Mouse (Mus musculus): Measurements from ENCODE around the gene Ttc28.
A peak's percentile ranks its signal among the peaks of the same experiment; 100 is the strongest.

Gene Ttc28

GRCm38 (mm10) chr5:111049584-111049983 is 170.0 kb downstream of the Ttc28 start:
- no peak for DNase-seq (ENCODE audit: low spot score in 2 of 2)

DNA sequence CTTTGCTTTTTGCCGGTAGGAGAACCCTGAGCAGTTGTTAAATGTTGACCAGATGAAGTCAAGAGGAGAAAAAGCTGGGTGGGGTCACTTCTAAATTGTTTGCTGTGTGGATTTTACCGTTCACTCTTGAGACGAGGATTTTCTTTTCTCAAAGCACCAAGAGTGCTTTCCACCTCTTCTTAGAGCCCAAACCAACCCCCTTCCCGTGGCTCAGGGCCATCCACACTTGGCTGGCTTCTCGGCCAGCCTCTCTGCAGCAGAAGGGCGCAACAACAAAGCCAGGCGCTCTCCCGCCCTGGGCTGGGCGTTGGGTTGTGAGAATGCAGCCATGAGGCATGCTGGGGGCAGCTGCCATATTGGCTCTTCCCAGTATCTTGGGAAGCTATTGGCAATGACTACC is 170.5 kb downstream of the Ttc28 start:
- no peak for DNase-seq (ENCODE audit: low spot score in 2 of 2)

DNA sequence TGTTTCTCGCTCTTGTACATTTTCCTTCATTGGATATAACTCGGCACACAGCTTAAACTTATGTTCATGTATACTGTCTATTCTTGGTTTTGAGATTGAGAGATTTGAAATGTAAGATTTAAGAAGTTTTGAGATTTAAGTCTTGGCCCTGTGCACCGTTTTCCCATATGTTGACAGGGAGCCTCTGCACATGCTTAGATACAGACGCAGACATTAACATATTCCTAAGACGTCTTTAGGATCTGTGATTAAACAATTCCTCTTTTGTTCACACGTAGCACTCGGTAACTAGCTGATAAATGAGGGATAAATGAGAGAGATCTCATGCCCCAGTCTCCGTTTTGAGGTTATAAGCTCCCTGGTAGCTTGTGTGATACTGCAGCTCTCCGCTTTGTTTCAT is 174.8 kb downstream of the Ttc28 start:
- DNase-seq (ENCODE audit: low spot score in 2 of 2), result no peak

GRCm38 (mm10) chr5:111054848-111055428 is 175.3 kb downstream of the Ttc28 start:
- no peak for DNase-seq (ENCODE audit: low spot score in 2 of 2)

GRCm38 (mm10) chr5:111055507-111055906 is 175.9 kb downstream of the Ttc28 start:
- DNase-seq (ENCODE audit: low spot score in 2 of 2), result peak in 1 of 2 experiments; percentile 41

- DNase-seq (ENCODE audit: low spot score in 2 of 2), result no peak
Measured at GRCm38 (mm10) chr5:111057084-111057483, 177.5 kb downstream of the Ttc28 start.

DNA sequence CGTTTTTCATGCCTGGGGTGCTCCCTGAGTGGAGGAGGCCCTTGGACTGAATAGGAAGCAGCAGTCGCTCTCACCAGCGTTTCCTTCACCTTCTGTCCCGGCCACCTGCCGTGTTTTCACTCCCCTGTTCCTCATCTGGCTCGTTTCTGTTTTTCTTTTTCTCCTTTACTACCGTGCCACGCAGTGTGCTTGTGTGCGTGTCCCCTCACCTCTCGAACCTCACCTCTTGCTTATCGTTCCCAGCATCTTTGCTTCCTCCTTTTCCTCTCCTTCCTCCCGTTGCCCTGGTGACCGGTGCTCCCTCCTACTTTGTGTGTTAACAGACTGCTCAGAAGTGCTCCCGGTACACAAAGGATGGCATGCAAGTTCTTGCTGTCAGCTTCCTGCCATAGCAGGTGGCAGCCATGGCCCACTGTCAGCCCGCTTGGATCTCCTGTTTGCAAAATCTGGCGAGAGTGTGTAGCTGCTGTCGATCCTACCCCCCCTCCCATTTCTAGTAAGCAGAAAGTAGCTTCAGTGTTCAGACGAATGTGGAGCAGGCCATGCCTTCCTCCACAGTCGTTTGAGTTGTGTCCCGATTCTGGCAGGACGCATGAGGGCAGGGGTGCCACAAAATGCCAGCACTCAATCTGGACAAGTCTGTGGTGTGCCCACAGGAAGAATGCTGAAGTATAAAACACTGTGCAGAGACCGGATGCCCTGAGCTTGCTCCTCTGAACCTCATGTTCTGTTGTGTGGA is 179.0 kb downstream of the Ttc28 start:
- DNase-seq (ENCODE audit: low spot score in 2 of 2), result peak in 1 of 2 experiments; percentile 60

GRCm38 (mm10) chr5:111059140-111059921 is 179.7 kb downstream of the Ttc28 start:
- DNase-seq (ENCODE audit: low spot score in 2 of 2), result no peak

GRCm38 (mm10) chr5:111060246-111060745 is 180.7 kb downstream of the Ttc28 start:
- no peak for DNase-seq (ENCODE audit: low spot score in 2 of 2)

DNA sequence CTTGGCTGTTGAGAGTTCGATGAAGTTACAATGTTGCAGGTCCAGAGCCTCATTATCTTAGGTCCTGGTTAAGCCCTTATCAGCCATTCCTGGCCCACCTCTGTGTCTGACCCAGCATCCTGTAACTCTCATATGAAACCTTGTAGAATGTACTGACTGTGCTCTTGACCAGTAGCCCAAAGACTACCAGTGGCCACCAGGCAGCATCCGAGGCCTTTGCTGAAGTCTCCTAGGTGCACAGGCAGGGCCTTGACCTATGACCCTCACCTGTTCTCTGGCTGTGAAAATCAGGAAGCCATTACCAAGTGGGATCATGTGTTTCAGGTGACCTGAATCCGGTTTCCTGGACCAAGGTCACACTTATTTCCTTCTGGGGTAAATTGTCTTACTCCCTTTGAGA is 183.6 kb downstream of the Ttc28 start:
- DNase-seq (ENCODE audit: low spot score in 2 of 2), result no peak

- no peak for DNase-seq (ENCODE audit: low spot score in 2 of 2)
Measured at GRCm38 (mm10) chr5:111063991-111064390, 184.4 kb downstream of the Ttc28 start.

DNA sequence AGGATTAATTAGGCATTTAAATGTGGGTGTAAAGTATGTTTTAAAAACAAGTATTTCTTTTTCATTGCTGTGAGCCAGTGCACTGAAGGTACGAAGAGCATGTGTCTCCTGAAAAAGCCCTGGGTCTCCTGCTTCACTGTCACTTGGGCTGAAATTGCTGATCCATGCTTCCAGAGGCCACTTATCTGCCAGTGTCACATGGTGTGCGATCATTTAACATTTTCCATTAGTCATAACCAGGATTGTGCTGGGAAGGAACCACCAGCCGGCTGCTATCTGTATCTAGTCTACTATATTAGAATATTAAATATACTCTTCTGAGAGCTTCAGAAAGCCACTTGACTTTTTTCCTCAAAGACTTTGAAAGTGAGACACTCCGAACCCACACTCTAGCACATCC is 186.2 kb downstream of the Ttc28 start:
- no peak for DNase-seq (ENCODE audit: low spot score in 2 of 2)

- DNase-seq (ENCODE audit: low spot score in 2 of 2), result no peak
Measured at GRCm38 (mm10) chr5:111069503-111069902, 189.9 kb downstream of the Ttc28 start.

DNA sequence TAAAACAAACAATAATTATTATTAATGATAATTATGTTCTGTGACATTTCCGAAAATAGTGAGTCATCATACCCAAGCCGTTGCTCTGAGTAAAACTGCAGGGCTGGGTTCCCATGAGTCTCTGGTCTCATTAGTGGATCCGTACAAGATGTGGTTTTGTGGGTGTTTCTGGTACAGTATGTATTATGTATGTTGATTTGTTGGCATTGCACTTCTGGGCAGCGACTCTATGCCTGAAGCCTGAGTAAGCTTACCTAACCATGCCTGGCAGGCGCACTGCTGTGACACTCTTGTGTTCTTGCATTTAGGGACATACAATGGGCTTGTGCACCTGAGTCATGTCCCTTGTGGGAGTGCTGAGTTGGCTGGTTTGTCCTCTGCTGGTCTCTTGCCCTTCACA is 190.3 kb downstream of the Ttc28 start:
- no peak for DNase-seq (ENCODE audit: low spot score in 2 of 2)

DNA sequence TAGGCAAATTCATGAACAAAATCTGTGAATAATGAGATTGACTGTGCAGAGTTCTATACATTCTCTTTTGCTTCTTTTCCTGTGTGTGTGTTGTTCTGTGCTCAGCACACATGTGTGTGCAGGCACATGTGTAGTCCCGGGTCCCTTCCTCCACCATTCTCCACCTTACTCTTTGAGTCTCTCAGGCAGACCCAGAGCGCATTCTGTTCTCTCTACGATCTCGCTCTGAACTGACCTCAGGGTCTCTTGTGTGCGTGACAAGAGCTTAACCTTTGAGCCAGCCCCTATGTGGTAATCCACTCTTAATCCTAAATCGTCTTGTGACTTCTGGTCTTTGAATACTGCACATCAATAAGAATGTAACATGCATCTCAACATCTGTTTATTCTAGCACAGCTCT is 190.8 kb downstream of the Ttc28 start:
- DNase-seq (ENCODE audit: low spot score in 2 of 2), result no peak

- no peak for DNase-seq (ENCODE audit: low spot score in 2 of 2)
Measured at GRCm38 (mm10) chr5:111073316-111073736, 193.7 kb downstream of the Ttc28 start.

GRCm38 (mm10) chr5:111074050-111074449 is 194.4 kb downstream of the Ttc28 start:
- no peak for DNase-seq (ENCODE audit: low spot score in 2 of 2)

DNA sequence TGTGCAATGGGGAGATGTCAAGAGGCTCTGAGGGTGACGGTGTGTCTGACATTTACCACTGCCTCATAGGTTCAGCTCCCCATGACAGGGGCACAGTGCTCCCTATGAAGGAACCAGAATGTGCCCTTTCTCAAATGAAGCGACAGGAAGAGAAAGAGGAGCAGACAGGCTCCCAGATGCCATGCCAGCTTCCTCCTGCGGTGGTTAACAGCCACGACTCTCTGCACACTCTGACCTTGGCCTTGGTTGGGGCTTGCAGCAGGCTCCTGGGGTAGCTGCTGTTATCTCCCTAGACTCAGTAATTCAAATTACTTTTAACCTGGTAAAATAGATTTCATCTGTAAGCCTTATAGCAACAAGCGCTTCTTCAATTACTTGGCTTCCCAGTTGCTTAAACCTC is 196.2 kb downstream of the Ttc28 start:
- no peak for DNase-seq (ENCODE audit: low spot score in 2 of 2)

DNA sequence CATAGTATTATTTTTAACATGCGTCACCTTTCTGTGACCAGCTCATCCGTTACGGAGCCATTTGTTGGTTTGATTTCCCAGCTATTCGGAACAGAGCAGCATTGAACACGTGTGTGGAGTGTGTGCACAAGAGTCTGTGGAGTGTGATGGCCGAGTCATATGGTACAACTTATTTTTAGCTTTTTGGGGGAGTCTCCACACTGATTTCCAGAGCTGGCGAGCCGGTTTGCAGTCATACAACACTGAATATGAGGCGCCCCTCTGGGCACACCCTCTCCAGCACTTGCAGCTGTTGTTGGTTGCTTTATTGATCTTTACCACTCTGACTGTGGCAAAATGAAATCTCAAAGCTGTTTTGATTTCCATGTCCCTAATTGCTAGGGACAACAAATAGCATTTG is 197.7 kb downstream of the Ttc28 start:
- DNase-seq (ENCODE audit: low spot score in 2 of 2), result no peak

- DNase-seq (ENCODE audit: low spot score in 2 of 2), result no peak
Measured at GRCm38 (mm10) chr5:111080601-111081000, 201.0 kb downstream of the Ttc28 start.

- no peak for DNase-seq (ENCODE audit: low spot score in 2 of 2)
Measured at GRCm38 (mm10) chr5:111085849-111086248, 206.2 kb downstream of the Ttc28 start.

DNA sequence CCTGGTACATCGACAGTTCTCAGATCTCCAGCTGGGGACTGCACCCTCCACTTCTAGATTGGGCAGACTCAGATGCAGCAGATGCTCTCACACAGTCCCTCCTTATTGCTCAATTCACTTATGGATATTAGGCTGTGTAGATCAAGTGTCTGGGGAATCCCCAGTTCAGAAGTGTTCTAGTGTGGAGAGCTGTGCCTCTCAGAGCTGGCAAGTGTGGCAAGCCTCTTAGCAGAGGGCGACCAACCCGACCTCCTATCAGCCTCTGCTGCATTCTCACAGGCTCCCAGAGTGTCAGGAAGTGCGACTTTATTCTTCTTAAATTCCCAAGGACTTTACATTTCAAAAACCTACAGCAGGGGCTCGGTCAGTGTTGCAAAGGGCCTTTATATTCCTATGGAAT is 217.1 kb downstream of the Ttc28 start:
- no peak for DNase-seq (ENCODE audit: low spot score in 2 of 2)
